Mouse (Mus musculus): Measurements from ENCODE around the gene Tmem164. TPM values are rescaled to one million over a fixed set of nuclear protein-coding genes. Genes with fewer than 3 reads are reported as not detected.
A peak's percentile ranks its signal among the peaks of the same experiment; 100 is the strongest.
"Not testable (repeated sequence)": the region's sequence is repeated elsewhere in the genome, so short reads cannot be mapped to it uniquely, and the experiment has no call there.

Gene Tmem164
- 10 to 100 TPM; 17.1 to 20.2 (median 19.3) TPM for total RNA-seq (2022)

GRCm38 (mm10) chrX:142681056-142681615 is at the start of gene Tmem164:
Tmem164 (plus strand) TSS chrX:142681406.
- DNase-seq (ENCODE audit: low spot score): peak; percentile 72

- DNase-seq (ENCODE audit: low spot score): not testable (repeated sequence)
These were observed 48.2 kb upstream of the Tmem164 start for GRCm38 (mm10) chrX:142632990-142633389.

DNA sequence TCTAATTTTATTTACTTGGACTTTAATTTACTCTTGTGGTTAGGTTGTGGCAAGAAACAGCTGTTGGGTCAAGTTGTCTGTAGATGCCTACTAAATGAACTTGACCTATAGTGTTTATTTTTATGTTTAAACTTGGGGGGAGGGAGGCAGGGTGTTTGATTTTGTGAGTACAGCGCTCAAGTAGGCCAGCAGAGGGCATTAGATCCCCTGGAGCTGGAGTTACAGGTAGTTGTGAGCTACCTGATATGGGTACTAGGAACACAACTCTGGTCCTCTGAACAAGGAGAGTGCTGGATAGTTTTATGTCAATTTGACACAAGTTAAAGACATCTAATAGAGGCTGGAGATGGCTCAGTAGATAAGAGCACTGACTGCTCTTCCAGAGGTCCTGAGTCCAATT is 34.0 kb upstream of the Tmem164 start:
- DNase-seq (ENCODE audit: low spot score): no peak

DNA sequence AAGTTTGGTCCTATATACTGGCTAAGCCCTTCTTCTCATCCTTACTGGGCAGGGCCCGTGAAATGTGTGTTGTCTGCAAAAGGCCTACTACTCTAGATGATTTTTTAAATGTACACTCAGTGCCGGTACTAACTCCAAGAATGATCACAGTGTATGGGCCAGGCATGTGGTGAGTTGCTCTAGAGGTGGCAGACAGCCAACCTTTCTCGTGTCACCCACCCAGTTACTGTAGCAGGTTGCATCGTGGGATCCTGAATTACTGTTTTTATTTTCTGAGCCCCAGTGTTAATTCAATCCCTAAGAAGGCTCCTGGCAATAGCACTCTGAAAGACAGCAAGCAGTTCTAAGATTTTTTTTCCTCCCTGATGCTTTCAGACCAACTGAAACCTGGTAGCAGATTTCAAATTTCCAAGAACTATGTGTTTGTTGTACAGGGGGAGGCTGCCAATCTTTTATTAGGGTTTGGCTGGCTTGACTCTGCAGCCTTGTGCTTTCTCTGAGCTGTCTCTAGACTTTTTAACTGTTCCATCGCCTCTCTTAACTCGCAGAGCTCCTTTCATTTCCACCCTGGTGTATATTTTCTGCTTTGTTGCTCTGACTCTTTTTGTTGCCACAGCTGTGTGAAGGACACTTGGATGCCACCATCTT is 31.0 kb upstream of the Tmem164 start:
- no peak for DNase-seq (ENCODE audit: low spot score)

DNA sequence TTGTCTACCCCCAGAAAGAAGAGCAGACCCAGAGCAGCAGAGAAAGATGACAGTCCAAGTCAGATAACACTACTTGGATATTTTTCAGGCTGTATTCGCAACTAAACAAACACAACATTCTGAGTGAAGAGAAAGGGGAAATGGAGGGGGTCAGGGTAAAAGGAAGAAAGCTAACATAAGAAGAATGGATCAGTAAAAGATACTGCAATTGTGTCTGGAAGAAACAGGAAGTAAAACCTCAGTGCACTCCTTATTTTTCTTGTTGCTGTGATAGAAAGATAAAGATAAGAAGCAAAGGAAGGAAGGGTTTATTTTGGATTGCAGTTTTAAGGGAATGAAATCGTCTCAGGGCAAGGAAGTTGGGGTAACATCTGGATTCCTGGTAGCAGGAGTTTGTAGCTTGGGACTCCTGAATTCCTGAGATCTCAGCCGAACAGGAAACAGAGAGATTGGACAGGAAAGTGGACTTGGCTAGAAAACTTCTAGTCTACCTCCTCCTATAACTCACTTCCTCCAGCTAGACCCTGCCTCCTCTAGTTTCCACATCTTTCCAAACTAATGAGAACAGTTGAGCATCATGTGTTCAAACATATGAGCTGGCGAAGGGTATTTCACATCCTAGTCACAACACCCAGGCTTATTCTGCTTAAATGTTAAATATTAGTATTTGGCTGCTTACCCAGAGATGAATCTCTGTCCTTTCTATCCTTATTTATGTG is 16.3 kb upstream of the Tmem164 start:
- DNase-seq (ENCODE audit: low spot score): no peak

- DNase-seq (ENCODE audit: low spot score): no peak
These were observed 15.8 kb upstream of the Tmem164 start for GRCm38 (mm10) chrX:142665423-142665805.

GRCm38 (mm10) chrX:142669312-142670091 is 11.7 kb upstream of the Tmem164 start:
- no peak for DNase-seq (ENCODE audit: low spot score)

- no peak for DNase-seq (ENCODE audit: low spot score)
These were observed 11.1 kb upstream of the Tmem164 start for GRCm38 (mm10) chrX:142670121-142670520.

GRCm38 (mm10) chrX:142671141-142671540 is 10.1 kb upstream of the Tmem164 start:
- DNase-seq (ENCODE audit: low spot score): no peak

DNA sequence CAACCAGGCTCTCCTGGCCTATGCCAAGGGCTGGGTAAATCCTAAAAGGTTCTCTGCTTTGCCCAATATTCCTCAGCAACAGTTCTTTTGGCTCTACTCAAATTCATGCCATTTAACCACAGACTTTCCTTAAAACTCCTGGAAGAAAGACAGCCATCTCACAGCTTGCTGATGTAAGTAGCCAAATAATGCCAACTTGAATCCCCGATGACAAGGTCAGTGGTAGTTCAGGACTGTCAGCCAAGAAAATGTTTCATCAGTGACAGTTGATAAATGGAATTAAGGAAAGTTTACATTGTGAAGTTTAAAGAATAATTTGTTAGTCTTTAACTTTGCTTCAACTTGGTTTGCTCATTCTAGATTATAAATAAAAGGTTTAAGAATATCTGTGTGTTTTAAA is 8.5 kb upstream of the Tmem164 start:
- no peak for DNase-seq (ENCODE audit: low spot score)

DNA sequence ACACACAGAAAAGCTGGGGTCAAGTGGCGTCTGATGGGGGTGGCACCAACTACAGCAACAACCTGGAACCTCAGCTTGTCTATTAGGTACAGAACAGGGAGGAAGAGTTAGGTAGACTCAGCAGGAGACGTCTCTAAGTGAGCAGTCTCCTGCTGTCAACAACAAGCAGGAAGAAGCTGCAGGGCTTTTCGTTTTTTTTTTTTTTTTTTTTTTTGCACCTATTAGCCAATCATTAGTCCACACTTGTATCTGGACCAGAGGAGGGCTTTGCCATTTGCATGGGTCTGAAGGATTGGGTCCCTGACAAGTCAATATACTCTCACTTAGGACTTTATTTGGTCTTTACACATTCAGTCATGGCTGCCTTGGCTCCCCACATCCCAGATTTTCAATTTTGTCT is 4.0 kb upstream of the Tmem164 start:
- no peak for DNase-seq (ENCODE audit: low spot score)

GRCm38 (mm10) chrX:142678499-142679474 is 2.4 kb upstream of the Tmem164 start:
- DNase-seq (ENCODE audit: low spot score): no peak

DNA sequence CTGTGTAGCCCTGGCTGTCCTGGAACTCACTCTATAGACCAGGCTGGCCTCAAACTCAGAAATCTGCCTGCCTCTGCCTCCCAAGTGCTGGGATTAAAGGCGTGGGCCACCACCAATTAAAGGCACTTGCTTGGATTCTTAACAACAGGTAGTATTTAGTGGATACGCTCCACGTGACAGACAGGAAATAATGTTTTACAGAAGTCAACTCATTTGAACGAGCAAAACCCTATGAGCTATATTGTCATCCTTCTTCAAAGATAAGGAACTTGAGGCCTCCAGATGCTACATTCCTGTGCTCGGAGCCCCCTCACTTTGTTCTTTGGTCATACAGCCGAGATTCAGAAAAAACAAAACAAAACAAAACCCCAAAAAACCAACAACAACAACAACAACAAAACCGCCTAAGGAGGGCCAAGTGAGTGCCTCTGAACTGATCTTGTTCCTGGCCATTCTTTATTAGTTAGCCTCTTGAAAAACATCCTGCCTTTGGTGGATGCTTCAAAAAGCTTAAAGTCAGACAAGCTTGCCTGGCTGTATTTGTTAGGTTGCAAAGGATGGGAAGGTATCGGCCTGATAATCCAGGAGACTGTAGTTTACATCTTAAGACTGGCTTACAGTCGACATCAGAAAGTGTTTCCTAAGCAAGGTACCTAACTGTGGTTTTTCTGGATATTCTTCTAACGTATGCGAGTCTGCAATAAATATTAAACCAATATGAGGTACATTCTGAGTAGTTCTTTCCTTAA is 1.5 kb upstream of the Tmem164 start:
- no peak for DNase-seq (ENCODE audit: low spot score)

GRCm38 (mm10) chrX:142680391-142681055 is 683 bp upstream of the Tmem164 start:
- peak; percentile 33 for DNase-seq (ENCODE audit: low spot score)

DNA sequence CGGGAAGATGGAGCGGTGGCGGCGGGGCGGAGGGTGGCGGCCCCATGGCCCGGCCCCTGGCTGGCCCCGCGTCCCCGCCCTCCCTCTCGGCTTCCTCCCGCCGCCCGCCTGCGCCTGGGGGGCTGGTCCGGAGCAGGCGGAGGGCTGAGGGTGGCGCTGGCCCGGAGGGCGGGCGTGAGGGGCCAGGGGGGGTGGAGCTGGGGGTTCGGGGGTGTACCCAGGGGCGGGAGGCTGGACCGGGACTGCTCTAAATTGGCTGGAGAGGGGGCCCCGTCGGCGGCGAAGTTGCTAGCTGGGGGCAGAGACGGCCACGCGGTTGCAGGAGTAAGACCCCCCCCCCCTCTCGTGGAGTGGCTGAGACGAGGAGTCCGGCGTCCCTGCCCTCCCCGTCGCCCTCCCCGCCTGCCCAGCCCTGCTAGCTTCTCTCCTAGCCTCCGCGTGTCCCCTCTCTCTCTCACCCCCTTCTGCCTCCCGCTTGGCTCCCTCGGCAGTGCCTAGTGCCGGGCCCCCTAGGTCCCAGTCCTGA is 473 bp downstream of the Tmem164 start:
- no peak for DNase-seq (ENCODE audit: low spot score)

GRCm38 (mm10) chrX:142682176-142682820 is 1.1 kb downstream of the Tmem164 start:
- DNase-seq (ENCODE audit: low spot score): no peak

DNA sequence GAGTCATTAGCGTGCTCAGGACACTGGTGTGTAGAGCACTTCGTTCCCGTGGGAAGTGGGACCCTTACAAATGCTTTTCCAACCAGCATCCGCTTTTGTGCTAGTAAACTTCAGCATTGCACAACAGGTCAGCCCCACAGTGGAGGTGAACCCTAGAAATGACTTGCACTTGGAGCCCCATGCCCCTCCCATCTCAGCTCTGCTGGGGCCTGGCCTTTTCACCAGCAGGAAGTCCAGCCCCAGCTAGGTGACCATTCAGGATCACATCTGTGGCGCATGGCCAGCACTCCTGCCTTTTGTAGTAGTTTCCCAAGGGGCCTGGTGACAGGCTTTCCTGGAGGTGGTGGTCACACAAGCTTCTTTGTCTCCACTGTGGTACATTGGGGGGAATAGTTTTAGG is 1.8 kb downstream of the Tmem164 start:
- no peak for DNase-seq (ENCODE audit: low spot score)

DNA sequence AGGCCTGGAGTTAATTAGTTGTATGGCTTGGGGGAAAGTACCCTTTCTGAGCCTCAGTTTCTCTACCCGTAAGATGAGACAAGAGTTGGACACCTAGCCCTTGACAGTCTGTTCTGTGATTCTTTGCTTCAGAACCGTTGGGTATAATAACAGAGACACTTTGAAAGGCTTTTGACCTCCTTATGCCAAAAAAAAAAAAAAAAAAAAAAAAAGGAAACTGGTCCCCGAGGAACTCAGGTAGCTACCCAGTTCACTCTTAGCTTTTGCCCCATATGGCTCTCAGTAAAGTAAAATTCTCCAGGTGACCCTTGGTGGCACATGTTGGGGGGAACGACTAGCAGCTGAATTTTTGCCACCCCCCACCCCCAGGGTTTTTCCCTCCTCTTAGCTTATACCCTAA is 3.5 kb downstream of the Tmem164 start:
- no peak for DNase-seq (ENCODE audit: low spot score)

GRCm38 (mm10) chrX:142685676-142686075 is 4.5 kb downstream of the Tmem164 start:
- no peak for DNase-seq (ENCODE audit: low spot score)
